Mouse (Mus musculus): ENCODE data around the gene Tfec. TPM values are rescaled to one million over a fixed set of nuclear protein-coding genes. Genes with fewer than 3 reads are reported as not detected.

Tfec gene
- polyA plus RNA-seq, 1 experiment from 2014 or later = 0.61 TPM

DNA sequence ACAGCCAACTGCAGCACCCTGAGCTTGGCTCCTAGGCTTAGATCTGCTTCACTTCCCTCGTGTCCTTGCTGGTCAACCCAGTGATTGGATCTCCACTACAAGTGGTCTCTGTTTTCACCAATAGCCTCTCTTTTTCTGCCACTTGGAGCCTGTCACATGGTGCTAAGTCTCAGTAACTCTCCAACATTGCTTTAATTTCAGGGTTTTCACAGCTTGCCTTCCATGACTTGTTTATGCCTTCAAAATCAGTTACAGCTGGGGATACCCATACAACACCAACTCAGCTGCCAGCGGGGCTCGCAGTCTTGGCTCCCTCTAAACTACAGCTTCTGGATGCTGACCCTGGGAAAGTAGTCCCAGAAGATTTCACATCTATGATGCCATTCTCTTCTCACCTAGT lies 113.1 kb downstream of the Tfec start:
- no peak for ATAC-seq (ENCODE audit: insufficient number of reproducible peaks, insufficient read depth, low FRiP score, low TSS enrichment, low read depth)
- Histone ChIP-seq H3K27me3 (no peaks in the 10 kb centered on the region), H3K36me3 (no peaks in the 10 kb centered on the region), H3K4me2 (no peak overlapping the region), H3K27ac (no peak overlapping the region), H3K9ac (replicated peaks) (no peak overlapping the region), H3K9me3 (no peaks in the 10 kb centered on the region), H3K4me1 (replicated peaks) (0 out of 2 replicates have a peak, but pooled peaks cover 2% of the 10 kb centered on the region), H3K4me3 (replicated peaks) (no peak overlapping the region)
- WGBS = 43% methylated on average over 3 of the region's 3 CpGs

Other genes with a start within 250 kb of the Tfec start
- gene Tes, start 166.7 kb upstream of the Tfec start, polyA plus RNA-seq (2016; fragmentation: Nextera tagmentation; extraction: Ambion mirVana) = 93.4 and 106 TPM in 2 replicates